Mouse (Mus musculus) neural tube, embryonic 11.5 days (tissue): ENCODE data around the gene Ccl11. TPM values are rescaled to one million over a fixed set of nuclear protein-coding genes. Genes with fewer than 3 reads are reported as not detected.

Experiments used
- ATAC-seq: fragments of 200-750 bp; cut with Nextera tagmentation; 2 replicates; pipeline ENCODE4 v1.8.0; 2017; ENCODE audit warnings: moderate number of reproducible peaks, mild to moderate bottlenecking, moderate TSS enrichment, moderate library complexity; ENCODE audit not compliant: insufficient read depth, low FRiP score, low TSS enrichment
- DNase-seq: peaks from one replicate; pipeline ENCODE4 v3.0.0-alpha.2; 2015; ENCODE audit warnings: low spot score
- H3K27ac ChIP-seq: fragments of 300-500 bp; sonication (generic); 2 replicates; pipeline ENCODE4 v1.5.1; 2014; ENCODE audit warnings: low read depth, mild to moderate bottlenecking, low read length
- H3K27me3 ChIP-seq: fragments of 300-500 bp; sonication (generic); 2 replicates; pipeline ENCODE4 v1.6.1; 2014; ENCODE audit warnings: mild to moderate bottlenecking, low read length, mixed read lengths; ENCODE audit not compliant: control insufficient read depth, insufficient read depth
- H3K36me3 ChIP-seq: fragments of 300-500 bp; sonication (generic); 2 replicates; pipeline ENCODE4 v1.6.1; 2014; ENCODE audit warnings: mild to moderate bottlenecking, low read length, moderate library complexity, mixed read lengths; ENCODE audit not compliant: control insufficient read depth, insufficient read depth
- H3K4me1 ChIP-seq: fragments of 300-500 bp; sonication (generic); 2 replicates; pipeline ENCODE4 v1.6.1; 2014; ENCODE audit warnings: low read length, mixed read lengths; ENCODE audit not compliant: control insufficient read depth, insufficient read depth
- H3K4me2 ChIP-seq: fragments of 300-500 bp; sonication (generic); 2 replicates; pipeline ENCODE4 v1.6.1; 2014; ENCODE audit warnings: low read depth, mild to moderate bottlenecking, moderate library complexity
- H3K4me3 ChIP-seq: fragments of 300-500 bp; sonication (generic); 2 replicates; pipeline ENCODE4 v1.5.1; 2014; ENCODE audit warnings: low read depth, low read length
- H3K9ac ChIP-seq: fragments of 300-500 bp; sonication (generic); 2 replicates; pipeline ENCODE4 v1.6.1; 2014; ENCODE audit warnings: mild to moderate bottlenecking, low read length
- H3K9me3 ChIP-seq: fragments of 300-500 bp; sonication (generic); 2 replicates; pipeline ENCODE4 v1.6.1; 2016; ENCODE audit warnings: low read length; ENCODE audit not compliant: control insufficient read depth
- WGBS: fragments of 180-500 bp; shearing (Covaris S2); extraction: QIAGEN DNeasy Blood & Tissue Kit; methylation state at CpG from one replicate; pipeline ENCODE4 v1.1.7; 2014; 5-methylcytosine and 5-hydroxymethylcytosine counted together
- polyA plus RNA-seq: library from polyadenylated mRNA; unstranded; fragments of >200 nt; fragmentation: Nextera tagmentation; extraction: Ambion mirVana; gene quantifications from 2 replicates; pipeline ENCODE4 v1.2.1, GENCODE M21; 2014

The Ccl11 gene
- polyA plus RNA-seq, 1 experiment from 2014 or later: 0.21 TPM

- Histone ChIP-seq H3K27ac (no peak overlapping the region), H3K4me1 (no peaks in the 10 kb centered on the region), H3K36me3 (no peaks in the 10 kb centered on the region), H3K4me2 (no peak overlapping the region), H3K27me3 (no peaks in the 10 kb centered on the region), H3K4me3 (no peak overlapping the region), H3K9me3 (no peaks in the 10 kb centered on the region), H3K9ac (no peak overlapping the region)
- 89% methylated on average over 6 of the region's 6 CpGs for WGBS
- DNase-seq (no peak), ATAC-seq (no peak)
Observed at GRCm38 (mm10) chr11:82022504-82023056, 35.0 kb upstream of the Ccl11 start.

- ATAC-seq (no peak), DNase-seq (no peak)
- Histone ChIP-seq H3K4me1 (no peaks in the 10 kb centered on the region), H3K4me3 (no peak overlapping the region), H3K9me3 (no peaks in the 10 kb centered on the region), H3K36me3 (no peaks in the 10 kb centered on the region), H3K9ac (no peak overlapping the region), H3K27me3 (no peaks in the 10 kb centered on the region), H3K4me2 (no peak overlapping the region), H3K27ac (no peak overlapping the region)
- 87% methylated on average over 4 of the region's 4 CpGs for WGBS
Observed at GRCm38 (mm10) chr11:82023769-82024168, 33.9 kb upstream of the Ccl11 start.

GRCm38 (mm10) chr11:82030171-82030570, 27.5 kb upstream of the Ccl11 start:
- no peaks in the 10 kb centered on the region for H3K27me3 ChIP-seq
- no peak overlapping the region for H3K9ac ChIP-seq
- H3K4me3 ChIP-seq: no peak overlapping the region
- no peak for ATAC-seq
- DNase-seq: no peak
- no peak overlapping the region for H3K27ac ChIP-seq
- no peaks in the 10 kb centered on the region for H3K9me3 ChIP-seq
- no peak overlapping the region for H3K4me2 ChIP-seq
- no peaks in the 10 kb centered on the region for H3K36me3 ChIP-seq
- H3K4me1 ChIP-seq: no peaks in the 10 kb centered on the region
- 82% methylated on average over 2 of the region's 2 CpGs for WGBS

- Histone ChIP-seq H3K27ac (no peak overlapping the region), H3K27me3 (no peaks in the 10 kb centered on the region), H3K36me3 (no peaks in the 10 kb centered on the region), H3K9me3 (no peaks in the 10 kb centered on the region), H3K4me3 (no peak overlapping the region), H3K4me1 (no peaks in the 10 kb centered on the region), H3K4me2 (no peak overlapping the region), H3K9ac (no peak overlapping the region)
- ATAC-seq (no peak), DNase-seq (no peak)
Observed at GRCm38 (mm10) chr11:82032136-82032535, 25.5 kb upstream of the Ccl11 start.

GRCm38 (mm10) chr11:82032678-82033344, 24.8 kb upstream of the Ccl11 start:
- Histone ChIP-seq H3K9ac (no peak overlapping the region), H3K4me2 (no peak overlapping the region), H3K9me3 (no peaks in the 10 kb centered on the region), H3K4me1 (no peaks in the 10 kb centered on the region), H3K27me3 (no peaks in the 10 kb centered on the region), H3K4me3 (no peak overlapping the region), H3K27ac (no peak overlapping the region), H3K36me3 (no peaks in the 10 kb centered on the region)
- DNase-seq (peak; percentile 38), ATAC-seq (no peak)
- 43% methylated on average over 8 of the region's 8 CpGs for WGBS

- ATAC-seq: no peak
- WGBS: 91% methylated on average over 7 of the region's 7 CpGs
- Histone ChIP-seq H3K9ac (no peak overlapping the region), H3K36me3 (no peaks in the 10 kb centered on the region), H3K4me1 (no peaks in the 10 kb centered on the region), H3K9me3 (no peaks in the 10 kb centered on the region), H3K27me3 (no peaks in the 10 kb centered on the region), H3K27ac (no peak overlapping the region), H3K4me2 (no peak overlapping the region), H3K4me3 (no peak overlapping the region)
- DNase-seq: no peak
Observed at GRCm38 (mm10) chr11:82034446-82034845, 23.2 kb upstream of the Ccl11 start.

GRCm38 (mm10) chr11:82035356-82035755, 22.3 kb upstream of the Ccl11 start, which contains the start of gene Ccl2:
TSS of gene Ccl2 (plus strand) at chr11:82035571.
- Histone ChIP-seq H3K4me3 (no peak within 1 kb of the TSS), H3K4me1 (no peaks in the 10 kb centered on the region)
- ATAC-seq: no peak

GRCm38 (mm10) chr11:82035857-82036256, 21.8 kb upstream of the Ccl11 start:
- no peak overlapping the region for H3K4me3 ChIP-seq
- H3K9ac ChIP-seq: no peak overlapping the region
- H3K27ac ChIP-seq: no peak overlapping the region
- H3K36me3 ChIP-seq: no peaks in the 10 kb centered on the region
- H3K4me1 ChIP-seq: no peaks in the 10 kb centered on the region
- H3K9me3 ChIP-seq: no peaks in the 10 kb centered on the region
- no peak overlapping the region for H3K4me2 ChIP-seq
- ATAC-seq: no peak
- no peaks in the 10 kb centered on the region for H3K27me3 ChIP-seq
- 85% methylated on average over 2 of the region's 2 CpGs for WGBS
- DNase-seq: no peak

More at GRCm38 (mm10) chr11:82035356-82035755, 22.3 kb upstream of the Ccl11 start, which contains the start of gene Ccl2:
- H3K4me2 ChIP-seq: no peak within 1 kb of the TSS
- no peak within 1 kb of the TSS for H3K27ac ChIP-seq
- WGBS: 36% methylated on average over 5 of the region's 5 CpGs
- no peak for DNase-seq
- H3K27me3 ChIP-seq: no peaks in the 10 kb centered on the region
- no peak within 1 kb of the TSS for H3K9ac ChIP-seq
- H3K36me3 ChIP-seq: no peaks in the 10 kb centered on the region
- no peaks in the 10 kb centered on the region for H3K9me3 ChIP-seq

GRCm38 (mm10) chr11:82038535-82038934, 19.1 kb upstream of the Ccl11 start, which contains the start of gene Gm17268:
TSS of gene Gm17268 (minus strand) at chr11:82038562.
- WGBS: 40% methylated on average over 2 of the region's 2 CpGs
- ATAC-seq (no peak), DNase-seq (no peak)
- no peak within 1 kb of the TSS for H3K4me2 ChIP-seq
- H3K4me1 ChIP-seq: no peaks in the 10 kb centered on the region
- H3K27ac ChIP-seq: no peak within 1 kb of the TSS
- H3K4me3 ChIP-seq: no peak within 1 kb of the TSS
- H3K36me3 ChIP-seq: no peaks in the 10 kb centered on the region
- no peaks in the 10 kb centered on the region for H3K9me3 ChIP-seq
- H3K27me3 ChIP-seq: no peaks in the 10 kb centered on the region
- H3K9ac ChIP-seq: no peak within 1 kb of the TSS
